10 mouse cellular contexts compared by ENCODE assay signal in the genomic region with DNA sequence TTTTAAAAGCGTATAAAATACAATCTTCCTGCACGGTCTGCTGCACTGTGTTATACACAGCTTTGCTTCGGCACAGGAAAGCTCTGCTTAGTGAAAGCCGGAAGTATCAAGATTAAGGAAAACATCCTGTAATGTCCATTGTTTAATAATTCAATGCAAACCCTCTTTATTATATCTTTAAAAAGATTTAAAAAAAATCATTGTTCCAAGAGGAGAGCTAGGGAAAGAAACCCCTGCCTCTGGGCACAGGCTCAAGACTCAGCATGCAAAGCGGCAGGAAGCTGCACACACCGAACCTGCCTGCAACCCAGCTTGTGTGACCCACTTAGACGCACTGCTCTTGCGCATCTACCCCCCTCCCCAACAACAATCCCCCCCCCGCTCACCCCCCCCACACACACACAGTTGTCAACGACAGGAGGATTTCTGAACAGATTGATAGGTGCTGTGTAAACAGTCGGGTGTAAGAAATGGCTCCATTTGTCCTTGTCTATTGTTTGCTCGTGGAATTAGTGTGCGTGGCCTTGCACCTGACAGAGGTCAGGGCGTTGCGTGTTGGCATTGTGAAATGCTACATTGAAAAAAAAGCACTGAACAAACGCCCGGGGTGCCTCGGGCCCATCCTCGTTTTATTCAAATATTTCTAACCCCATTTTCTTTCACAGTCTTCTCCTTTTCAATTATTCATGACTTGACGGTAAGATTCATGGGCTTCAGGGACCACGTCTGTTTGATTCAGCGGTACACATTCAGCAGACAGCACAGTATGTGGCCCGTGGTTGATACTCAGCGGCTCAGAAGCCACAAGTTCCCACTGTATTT.
A peak's percentile ranks its signal among the peaks of the same experiment; 100 is the strongest.
DNase-seq lines count a peak whose midpoint lies in the region; ATAC-seq lines count a peak whose summit lies in the region.
"Had no signal": no experiment of that assay in that cellular context is flagged by ENCODE, and none has a peak within 500 bp of the region (broad histone marks: within the 10 kb centered on the region; RNA-seq: fewer than 3 reads in every experiment).

No protein-coding gene starts in this region.

- ATAC-seq in hindbrain, embryonic 15.5 days (ENCODE audit: low FRiP score, low read depth) = peak; percentile 80
- peak; percentile 87 for ATAC-seq in midbrain, embryonic 13.5 days

- peaks cover 29% of the 10 kb centered on the region for H3K4me1 ChIP-seq in hindbrain, embryonic 15.5 days (replicated peaks)
- H3K4me1 ChIP-seq in midbrain, embryonic 13.5 days (replicated peaks) = peaks cover 33% of the 10 kb centered on the region

- 6% methylated on average over 24 of the region's 24 CpGs for WGBS in hindbrain, embryonic 15.5 days
- WGBS in midbrain, embryonic 13.5 days = 6% methylated on average over 24 of the region's 24 CpGs

- peak; percentile 22 to 41 for DNase-seq in cerebellum, postnatal 25 days
- DNase-seq in cerebellum, adult 11 months = no peak
- DNase-seq in embryo, embryonic 10.5 days (ENCODE audit: low spot score) = peak; percentile 47
- no peak for DNase-seq in adipocyte (ENCODE audit: low spot score)
- DNase-seq in thymus, postnatal 10 days (ENCODE audit: low spot score in 2 of 2) = no peak
- DNase-seq in right cerebral cortex, adult 18-20 months = no peak

- peak overlapping the region; percentile 45 for H3K4me2 ChIP-seq in hindbrain, embryonic 15.5 days
- H3K4me2 ChIP-seq in midbrain, embryonic 13.5 days (replicated peaks) = peak overlapping the region; percentile 49

- H3K27ac ChIP-seq in hindbrain, embryonic 15.5 days (replicated peaks) = peak overlapping the region; percentile 55
- peak overlapping the region; percentile 82 for H3K27ac ChIP-seq in midbrain, embryonic 13.5 days

- peak overlapping the region; percentile 10; the same call in 1 of the 2 replicates for H3K9ac ChIP-seq in hindbrain, embryonic 15.5 days
- no peak overlapping the region for H3K9ac ChIP-seq in midbrain, embryonic 13.5 days (replicated peaks)

- H3K9me3 ChIP-seq in hindbrain, embryonic 15.5 days = no peaks in the 10 kb centered on the region
- no peaks in the 10 kb centered on the region for H3K9me3 ChIP-seq in midbrain, embryonic 13.5 days

- H3K36me3 ChIP-seq in hindbrain, embryonic 15.5 days = no peaks in the 10 kb centered on the region
- H3K36me3 ChIP-seq in midbrain, embryonic 13.5 days = no peaks in the 10 kb centered on the region

- peak overlapping the region; percentile 10; the same call in 1 of the 2 replicates for H3K4me3 ChIP-seq in hindbrain, embryonic 15.5 days
- H3K4me3 ChIP-seq in midbrain, embryonic 13.5 days (replicated peaks) = peak overlapping the region; percentile 14
- H3K4me3 ChIP-seq: erythroblast, embryonic 14.5 days; myocyte had no signal

- H3K27me3 ChIP-seq in hindbrain, embryonic 15.5 days = no peaks in the 10 kb centered on the region
- no peaks in the 10 kb centered on the region for H3K27me3 ChIP-seq in midbrain, embryonic 13.5 days

Comparison
In these comparisons a context has a peak if more than half of its experiments do, and no peak if none do; other contexts are left out.
1. DNase-seq: peak in cerebellum, postnatal 25 days (2 of 2) and embryo, embryonic 10.5 days (single experiment); none in cerebellum, adult 11 months (single experiment), adipocyte (single experiment), thymus, postnatal 10 days (0 of 2) and right cerebral cortex, adult 18-20 months (single experiment).